Mouse (Mus musculus) heart, adult 10 weeks (tissue): ENCODE results near the gene Csn1s2a. TPM values are rescaled to one million over a fixed set of nuclear protein-coding genes. Genes with fewer than 3 reads are reported as not detected.

Experiments
- polyA plus RNA-seq: library from polyadenylated mRNA; stranded (reverse); fragments of 350-450 nt; fragmentation: Illumina TruSeq; extraction: RNeasy Lipid Tissue Mini Kit (QIAGEN cat#74804); gene quantifications from one replicate; pipeline ENCODE4 v1.2.3, GENCODE M21; 2014; ENCODE audit warnings: low read depth, low replicate concordance

Csn1s2a gene
- polyA plus RNA-seq, result not detected

GRCm38 (mm10) chr5:87774267-87774666, at the start of gene Csn1s2a:
TSS of gene Csn1s2a (plus strand) at chr5:87774567.

GRCm38 (mm10) chr5:87807782-87808181, 33.4 kb downstream of the Csn1s2a start, which contains the start of gene Csn1s2b:
TSS of gene Csn1s2b (plus strand) at chr5:87808082.

GRCm38 (mm10) chr5:87825386-87825785, 51.0 kb downstream of the Csn1s2a start, which contains the start of gene Prr27:
TSS of gene Prr27 (plus strand) at chr5:87825686.

Other genes with a start within 250 kb of the Csn1s2a start
- not detected for gene Sult1b1, start 236.4 kb upstream of the Csn1s2a start, polyA plus RNA-seq
- gene Sult1d1, start 205.5 kb upstream of the Csn1s2a start, polyA plus RNA-seq, result 0.29 TPM
- not detected for gene Sult1e1, start 183.0 kb upstream of the Csn1s2a start, polyA plus RNA-seq
- not detected for gene Csn1s1, start 108.4 kb upstream of the Csn1s2a start, polyA plus RNA-seq
- not detected for gene Csn2, start 74.9 kb upstream of the Csn1s2a start, polyA plus RNA-seq
- gene Csn1s2b, start 33.5 kb downstream of the Csn1s2a start, polyA plus RNA-seq, result not detected
- not detected for gene Prr27, start 51.1 kb downstream of the Csn1s2a start, polyA plus RNA-seq
- not detected for gene Odam, start 110.5 kb downstream of the Csn1s2a start, polyA plus RNA-seq
- not detected for gene Csn3, start 151.0 kb downstream of the Csn1s2a start, polyA plus RNA-seq
- gene 2310003L06Rik, start 194.9 kb downstream of the Csn1s2a start, polyA plus RNA-seq, result not detected
- not detected for gene Gm28434, start 194.9 kb downstream of the Csn1s2a start, polyA plus RNA-seq
- not detected for gene Cabs1, start 204.9 kb downstream of the Csn1s2a start, polyA plus RNA-seq
- gene Smr3a, start 228.0 kb downstream of the Csn1s2a start, polyA plus RNA-seq, result not detected